Mouse (Mus musculus) megakaryocyte, embryonic 14.5 days (primary cell): ENCODE data around the gene Dedd. TPM values are rescaled to one million over a fixed set of nuclear protein-coding genes. Genes with fewer than 3 reads are reported as not detected.
A peak's percentile ranks its signal among the peaks of the same experiment; 100 is the strongest.

ENCODE experiments used
- H3K27me3 ChIP-seq: replicated peaks from 2 replicates; pipeline ENCODE3; 2012; ENCODE audit warnings: inconsistent platforms
- H3K36me3 ChIP-seq: replicated peaks from 2 replicates; pipeline ENCODE3; 2012; ENCODE audit warnings: low read length, inconsistent platforms, mixed read lengths
- H3K4me1 ChIP-seq: 2 replicates; pipeline ENCODE4 v1.6.1; 2012; ENCODE audit warnings: inconsistent platforms
- H3K4me3 ChIP-seq: replicated peaks from 2 replicates; pipeline ENCODE3; 2012; ENCODE audit warnings: moderate library complexity, mild to moderate bottlenecking, inconsistent platforms
- H3K9me3 ChIP-seq: 2 replicates; pipeline ENCODE4 v1.6.1; 2012; ENCODE audit warnings: inconsistent platforms
- FLI1 ChIP-seq: IDR thresholded peaks from 2 replicates; pipeline ENCODE4 v1.6.1; 2012; ENCODE audit warnings: low read length, inconsistent platforms, mixed read lengths
- GATA1 ChIP-seq: IDR thresholded peaks from 3 replicates; pipeline ENCODE4 v1.6.1; 2012; ENCODE audit warnings: mixed read lengths, low read length, inconsistent platforms, borderline replicate concordance
- polyA plus RNA-seq: library from polyadenylated mRNA; stranded (reverse); fragments of >175 nt; gene quantifications from 2 replicates; pipeline ENCODE4 v1.2.3, GENCODE M21; 2012; ENCODE audit warnings: low replicate concordance; ENCODE audit not compliant: insufficient read depth

Dedd gene
- polyA plus RNA-seq, result 19.6 and 45.4 TPM in 2 replicates

- H3K9me3 ChIP-seq, result no peaks in the 10 kb centered on the region
- peak within 1 kb of the TSS; percentile 96 for H3K4me3 ChIP-seq
- no peak for TF ChIP-seq FLI1
- TF ChIP-seq GATA1, result no peak
- peaks cover 58% of the 10 kb centered on the region for H3K4me1 ChIP-seq
- H3K36me3 ChIP-seq, result peaks cover 48% of the 10 kb centered on the region
- H3K27me3 ChIP-seq, result no peaks in the 10 kb centered on the region
Measured at GRCm38 (mm10) chr1:171328839-171329432, at the start of gene Dedd. Gene Dedd, plus strand, starts transcription at chr1:171329145.

GRCm38 (mm10) chr1:171279721-171280120 is 49.2 kb upstream of the Dedd start:
- peak overlapping the region; percentile 95 for H3K4me3 ChIP-seq
- no peaks in the 10 kb centered on the region for H3K9me3 ChIP-seq
- TF ChIP-seq FLI1 (no peak), GATA1 (no peak)
- H3K36me3 ChIP-seq, result peaks cover 71% of the 10 kb centered on the region
- H3K4me1 ChIP-seq, result peaks cover 34% of the 10 kb centered on the region
- H3K27me3 ChIP-seq, result no peaks in the 10 kb centered on the region

DNA sequence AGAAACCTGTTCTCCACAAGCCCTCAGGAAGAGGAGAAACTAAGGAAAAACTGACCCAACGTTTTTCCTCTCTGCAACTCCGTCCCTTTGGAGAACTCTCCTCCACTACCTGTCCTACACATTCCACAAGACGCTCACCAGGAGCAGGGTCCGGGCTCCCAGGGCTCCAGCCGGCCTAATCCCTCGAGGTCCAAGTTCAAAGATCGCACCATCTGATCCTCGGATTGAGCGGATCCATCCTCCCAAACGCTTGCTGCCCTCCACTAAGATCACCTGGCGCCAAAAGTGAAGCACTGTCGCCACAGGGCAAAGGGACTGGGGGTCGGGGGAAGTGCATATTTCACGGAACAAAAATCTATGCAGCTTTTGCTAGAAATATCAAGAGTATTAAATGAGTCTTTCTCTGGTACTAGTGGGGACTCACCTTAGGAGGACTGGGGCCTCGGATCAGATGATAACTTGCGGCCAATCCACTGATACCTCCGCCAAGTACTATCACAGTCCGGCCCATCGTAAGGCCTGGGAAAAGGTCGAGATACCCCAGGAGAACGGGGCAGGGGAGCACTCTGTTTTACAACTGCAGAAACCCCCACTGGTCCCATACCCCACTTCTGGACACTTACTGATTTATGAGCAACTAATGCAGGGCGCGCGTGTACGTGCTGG is 48.6 kb upstream of the Dedd start:
- Histone ChIP-seq H3K27me3 (no peaks in the 10 kb centered on the region), H3K36me3 (peaks cover 71% of the 10 kb centered on the region), H3K4me3 (peak overlapping the region; percentile 95), H3K9me3 (no peaks in the 10 kb centered on the region), H3K4me1 (peaks cover 40% of the 10 kb centered on the region)
- TF ChIP-seq FLI1 (no peak), GATA1 (no peak)

DNA sequence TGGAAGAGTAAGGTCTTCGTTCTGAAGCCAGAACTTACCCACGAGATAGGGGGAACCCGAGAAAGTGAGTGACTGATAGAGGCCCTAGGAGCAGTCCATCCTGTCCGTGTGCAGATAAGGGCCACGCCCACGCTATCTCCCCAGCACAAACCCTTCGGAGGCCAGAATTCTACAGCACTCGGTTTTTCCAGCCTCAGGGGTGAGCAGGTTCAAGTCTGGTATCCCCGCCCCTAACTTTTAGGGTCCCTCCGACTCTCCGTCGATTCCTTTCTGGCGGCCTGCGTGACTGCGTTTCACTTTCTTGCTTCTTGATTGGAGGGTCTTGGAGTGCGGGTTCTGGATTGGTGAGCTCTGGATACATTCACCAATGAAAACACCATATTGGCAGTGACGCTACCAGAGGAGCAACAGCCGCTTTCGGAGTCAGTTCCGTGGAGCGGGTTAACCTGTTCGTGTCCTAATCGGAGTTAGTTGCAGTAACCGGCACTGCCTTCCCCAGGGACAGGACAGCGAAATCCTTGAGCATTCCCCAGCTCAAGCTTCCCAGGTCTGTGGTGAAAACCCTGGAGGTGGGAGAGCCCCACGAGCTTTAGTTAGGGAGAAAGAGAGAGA is 47.9 kb upstream of the Dedd start, which contains the start of gene Ppox:
Gene Ppox (minus strand): TSS at position 271 of the 612 bp plus-strand sequence.
- no peaks in the 10 kb centered on the region for H3K27me3 ChIP-seq
- peak within 1 kb of the TSS; percentile 95 for H3K4me3 ChIP-seq
- TF ChIP-seq FLI1 (no peak), GATA1 (no peak)
- H3K36me3 ChIP-seq, result peaks cover 71% of the 10 kb centered on the region
- peaks cover 47% of the 10 kb centered on the region for H3K4me1 ChIP-seq
- no peaks in the 10 kb centered on the region for H3K9me3 ChIP-seq

DNA sequence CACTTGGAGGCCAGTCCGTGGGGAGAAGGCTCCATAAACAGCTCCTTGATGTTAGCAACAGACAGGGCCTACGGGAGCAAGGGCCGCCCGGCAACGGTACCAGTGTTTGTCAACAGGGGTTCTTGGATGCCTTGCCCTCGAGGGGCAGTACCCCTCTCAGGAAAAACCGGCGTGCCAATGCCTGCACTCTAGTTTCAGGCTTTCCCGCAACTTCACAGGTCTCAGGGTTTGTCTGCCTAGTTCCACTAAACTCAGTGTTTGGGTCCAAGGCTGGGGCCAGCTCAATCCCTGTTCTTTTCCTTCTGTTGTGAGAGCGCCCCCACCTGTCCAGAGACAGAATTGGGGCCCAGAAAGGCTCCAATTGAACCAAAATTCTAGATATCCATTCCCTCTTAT is 47.4 kb upstream of the Dedd start:
- peaks cover 52% of the 10 kb centered on the region for H3K4me1 ChIP-seq
- no peaks in the 10 kb centered on the region for H3K27me3 ChIP-seq
- H3K9me3 ChIP-seq, result no peaks in the 10 kb centered on the region
- peaks cover 71% of the 10 kb centered on the region for H3K36me3 ChIP-seq
- no peak for TF ChIP-seq FLI1
- TF ChIP-seq GATA1, result no peak
- peak overlapping the region; percentile 95 for H3K4me3 ChIP-seq

- peaks cover 66% of the 10 kb centered on the region for H3K36me3 ChIP-seq
- peak overlapping the region; percentile 95 for H3K4me3 ChIP-seq
Measured at GRCm38 (mm10) chr1:171282086-171282805, 46.7 kb upstream of the Dedd start.

GRCm38 (mm10) chr1:171283188-171284160 is 45.5 kb upstream of the Dedd start:
- H3K36me3 ChIP-seq, result peaks cover 59% of the 10 kb centered on the region
- H3K4me1 ChIP-seq, result peaks cover 68% of the 10 kb centered on the region

More at GRCm38 (mm10) chr1:171282086-171282805, 46.7 kb upstream of the Dedd start:
- no peak for TF ChIP-seq FLI1
- no peak for TF ChIP-seq GATA1
- H3K9me3 ChIP-seq, result no peaks in the 10 kb centered on the region
- no peaks in the 10 kb centered on the region for H3K27me3 ChIP-seq
- H3K4me1 ChIP-seq, result peaks cover 59% of the 10 kb centered on the region

GRCm38 (mm10) chr1:171284491-171284890 is 44.5 kb upstream of the Dedd start:
- no peak for TF ChIP-seq FLI1
- no peak for TF ChIP-seq GATA1
- Histone ChIP-seq H3K4me1 (peaks cover 72% of the 10 kb centered on the region), H3K36me3 (peaks cover 63% of the 10 kb centered on the region), H3K4me3 (no peak overlapping the region), H3K27me3 (no peaks in the 10 kb centered on the region), H3K9me3 (no peaks in the 10 kb centered on the region)

More at GRCm38 (mm10) chr1:171283188-171284160, 45.5 kb upstream of the Dedd start:
- Histone ChIP-seq H3K4me3 (no peak overlapping the region), H3K27me3 (no peaks in the 10 kb centered on the region), H3K9me3 (no peaks in the 10 kb centered on the region)
- no peak for TF ChIP-seq FLI1
- TF ChIP-seq GATA1, result no peak
